Mouse (Mus musculus) hindbrain, postnatal 0 days (tissue): ENCODE measurements around the gene Crim1. TPM values are rescaled to one million over a fixed set of nuclear protein-coding genes. Genes with fewer than 3 reads are reported as not detected.

Experiments used
- ATAC-seq: fragments of 200-750 bp; cut with Nextera tagmentation; 2 replicates; pipeline ENCODE4 v1.8.0; 2017; ENCODE audit warnings: mild to moderate bottlenecking, moderate TSS enrichment, moderate library complexity
- DNase-seq: peaks from one replicate; pipeline ENCODE4 v3.0.0-alpha.2; 2015; ENCODE audit warnings: low spot score
- H3K27ac ChIP-seq: fragments of 300-500 bp; sonication (generic); 2 replicates; pipeline ENCODE4 v1.5.1; 2014; ENCODE audit warnings: mild to moderate bottlenecking
- H3K27me3 ChIP-seq: fragments of 300-500 bp; sonication (generic); 2 replicates; pipeline ENCODE4 v1.6.1; 2014; ENCODE audit warnings: low read length, mixed read lengths; ENCODE audit not compliant: insufficient read depth
- H3K36me3 ChIP-seq: fragments of 300-500 bp; sonication (generic); 2 replicates; pipeline ENCODE4 v1.6.1; 2014; ENCODE audit warnings: low read length, mixed read lengths; ENCODE audit not compliant: insufficient read depth
- H3K4me1 ChIP-seq: fragments of 300-500 bp; sonication (generic); 2 replicates; pipeline ENCODE4 v1.6.1; 2014; ENCODE audit warnings: antibody characterized with exemption, low read length, mixed read lengths; ENCODE audit not compliant: insufficient read depth
- H3K4me2 ChIP-seq: fragments of 300-500 bp; sonication (generic); 2 replicates; pipeline ENCODE4 v1.6.1; 2014; ENCODE audit warnings: low read depth, mild to moderate bottlenecking, low read length, moderate library complexity, mixed read lengths
- H3K4me3 ChIP-seq: fragments of 300-500 bp; sonication (generic); 2 replicates; pipeline ENCODE4 v1.5.1; 2014; ENCODE audit warnings: low read length
- H3K9ac ChIP-seq: fragments of 300-500 bp; sonication (generic); replicated peaks from 2 replicates; pipeline ENCODE4 v1.6.1; 2014; ENCODE audit warnings: mild to moderate bottlenecking, low read length, moderate library complexity, mixed read lengths
- H3K9me3 ChIP-seq: fragments of 300-500 bp; sonication (generic); 2 replicates; pipeline ENCODE4 v1.6.1; 2016; ENCODE audit warnings: low read length, mixed read lengths
- CTCF ChIP-seq: IDR thresholded peaks from 2 replicates; pipeline ENCODE4 v1.5.1; 2016; ENCODE audit warnings: antibody characterized with exemption, control low read depth, low read depth
- WGBS: fragments of 180-500 bp; shearing (Covaris S2); extraction: QIAGEN DNeasy Blood & Tissue Kit; methylation state at CpG from one replicate; pipeline ENCODE4 v1.1.7; 2014; 5-methylcytosine and 5-hydroxymethylcytosine counted together
- polyA plus RNA-seq: library from polyadenylated mRNA; unstranded; fragments of >200 nt; fragmentation: Nextera tagmentation; extraction: Ambion mirVana; gene quantifications from 2 replicates; pipeline ENCODE4 v1.2.1, GENCODE M21; 2015
- total RNA-seq: library from RNA; depleted of rRNA; stranded (reverse); fragments of >200 nt; gene quantifications from 2 replicates; pipeline ENCODE4 v1.2.3, GENCODE M21; 2014

Gene Crim1
- total and polyA plus RNA-seq, 2 experiments from 2014 or later = 14.6 to 143 TPM

DNA sequence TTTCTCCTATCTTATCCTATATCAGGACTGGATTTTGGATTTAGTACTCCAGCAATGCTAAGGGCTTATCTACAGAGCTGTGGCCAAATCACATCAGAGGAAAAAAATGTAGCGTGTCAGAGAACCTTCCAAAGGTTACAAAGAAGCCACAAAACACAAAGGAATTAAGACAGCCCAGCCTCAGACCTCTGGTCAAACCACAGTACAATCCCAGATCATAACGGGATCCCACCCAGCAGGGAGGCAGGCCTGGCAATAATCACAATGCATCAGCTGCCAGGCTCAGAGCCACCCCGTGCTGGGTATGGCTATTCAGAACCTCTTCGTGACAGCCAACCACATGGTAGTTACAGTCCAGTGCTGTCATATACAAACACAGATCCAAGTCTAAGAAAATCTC is 201.7 kb downstream of the Crim1 start:
- no peak overlapping the region for H3K4me2 ChIP-seq
- no peak overlapping the region for H3K4me3 ChIP-seq
- H3K9me3 ChIP-seq = no peaks in the 10 kb centered on the region
- H3K27me3 ChIP-seq = no peaks in the 10 kb centered on the region
- ATAC-seq (peak; percentile 67), DNase-seq (peak; percentile 37)
- TF ChIP-seq CTCF = no peak
- H3K4me1 ChIP-seq = 0 out of 2 replicates have a peak, but pooled peaks cover 3% of the 10 kb centered on the region
- no peak overlapping the region for H3K27ac ChIP-seq
- no peaks in the 10 kb centered on the region for H3K36me3 ChIP-seq
- no peak overlapping the region for H3K9ac ChIP-seq
- WGBS = 33% methylated on average over 4 of the region's 4 CpGs

- Histone ChIP-seq H3K27me3 (no peaks in the 10 kb centered on the region), H3K4me2 (no peak overlapping the region), H3K9me3 (no peaks in the 10 kb centered on the region), H3K4me1 (0 out of 2 replicates have a peak, but pooled peaks cover 3% of the 10 kb centered on the region), H3K4me3 (no peak overlapping the region), H3K36me3 (no peaks in the 10 kb centered on the region), H3K9ac (no peak overlapping the region), H3K27ac (no peak overlapping the region)
- 78% methylated on average over 6 of the region's 6 CpGs for WGBS
- no peak for ATAC-seq
- TF ChIP-seq CTCF = no peak
- no peak for DNase-seq
Observed at GRCm38 (mm10) chr17:78402174-78402573, 202.1 kb downstream of the Crim1 start.

DNA sequence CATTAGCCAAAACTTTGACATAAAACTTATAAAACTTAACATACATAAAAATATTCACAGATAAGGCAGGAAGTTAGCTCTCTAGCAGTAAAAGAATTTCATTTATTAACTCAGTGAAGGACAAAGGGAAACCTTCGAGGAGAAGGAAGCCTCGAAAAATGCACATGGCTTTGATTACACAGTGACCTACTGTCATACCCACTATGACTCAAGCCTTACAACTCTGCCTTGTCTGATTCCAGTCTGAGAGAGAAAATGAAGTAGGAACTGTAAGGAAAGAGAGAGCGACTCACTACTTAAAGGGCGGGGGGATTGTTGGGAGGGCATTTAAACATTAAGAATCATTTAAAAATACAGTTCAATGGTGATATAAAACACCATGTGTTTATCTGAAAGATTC is 203.2 kb downstream of the Crim1 start:
- Histone ChIP-seq H3K27me3 (no peaks in the 10 kb centered on the region), H3K4me2 (no peak overlapping the region), H3K27ac (no peak overlapping the region), H3K9ac (no peak overlapping the region), H3K9me3 (no peaks in the 10 kb centered on the region), H3K4me3 (no peak overlapping the region), H3K4me1 (0 out of 2 replicates have a peak, but pooled peaks cover 3% of the 10 kb centered on the region), H3K36me3 (no peaks in the 10 kb centered on the region)
- 88% methylated on average over 4 of the region's 4 CpGs for WGBS
- DNase-seq = no peak
- no peak for TF ChIP-seq CTCF
- no peak for ATAC-seq

DNA sequence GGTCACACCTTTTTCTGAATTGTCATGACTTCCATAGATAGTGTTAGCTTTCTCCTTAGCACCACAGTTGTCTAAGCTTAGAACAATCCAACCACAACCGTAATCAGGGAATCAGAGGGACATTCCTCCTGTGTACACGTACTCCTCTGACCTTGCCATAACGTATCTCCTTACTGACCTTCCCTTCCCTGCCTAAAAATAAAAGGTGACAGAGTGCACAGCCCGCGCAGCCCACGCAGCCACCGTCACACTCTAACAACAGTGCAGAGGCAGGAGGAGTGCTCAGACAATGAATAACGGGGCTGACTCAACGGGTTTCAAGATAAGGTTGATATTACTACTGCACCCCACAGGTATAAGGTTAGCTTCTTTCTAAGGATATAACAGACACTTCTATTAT is 203.8 kb downstream of the Crim1 start:
- Histone ChIP-seq H3K9ac (no peak overlapping the region), H3K4me2 (no peak overlapping the region), H3K36me3 (no peaks in the 10 kb centered on the region), H3K4me1 (0 out of 2 replicates have a peak, but pooled peaks cover 3% of the 10 kb centered on the region), H3K4me3 (no peak overlapping the region), H3K9me3 (no peaks in the 10 kb centered on the region), H3K27ac (no peak overlapping the region), H3K27me3 (no peaks in the 10 kb centered on the region)
- ATAC-seq = no peak
- WGBS = 92% methylated on average over 9 of the region's 9 CpGs
- no peak for DNase-seq
- TF ChIP-seq CTCF = no peak

DNA sequence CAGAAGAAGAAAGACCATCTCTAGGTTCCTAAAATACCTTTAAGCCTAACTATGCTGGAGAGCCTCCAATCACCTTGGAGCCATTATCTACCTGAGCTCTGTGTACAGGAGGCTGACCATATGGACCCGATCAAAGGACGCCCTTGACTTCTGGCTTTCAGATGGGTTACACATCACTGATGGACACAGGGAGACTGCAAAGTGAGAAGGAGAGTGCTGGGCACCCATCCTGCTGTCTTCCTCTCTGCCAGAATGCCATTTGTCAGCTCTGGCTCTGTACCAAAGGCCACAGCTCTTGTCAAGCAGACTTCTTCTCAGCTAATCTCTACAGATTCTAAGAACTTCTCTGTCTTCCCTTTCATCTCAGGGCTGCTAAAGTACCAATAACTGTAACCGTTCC is 205.3 kb downstream of the Crim1 start:
- H3K9me3 ChIP-seq = no peaks in the 10 kb centered on the region
- ATAC-seq = no peak
- no peaks in the 10 kb centered on the region for H3K36me3 ChIP-seq
- H3K4me3 ChIP-seq = no peak overlapping the region
- no peak overlapping the region for H3K27ac ChIP-seq
- H3K4me2 ChIP-seq = no peak overlapping the region
- H3K9ac ChIP-seq = no peak overlapping the region
- DNase-seq = peak; percentile 27
- 60% methylated on average over 3 of the region's 3 CpGs for WGBS
- H3K27me3 ChIP-seq = no peaks in the 10 kb centered on the region
- 0 out of 2 replicates have a peak, but pooled peaks cover 3% of the 10 kb centered on the region for H3K4me1 ChIP-seq
- TF ChIP-seq CTCF = no peak

DNA sequence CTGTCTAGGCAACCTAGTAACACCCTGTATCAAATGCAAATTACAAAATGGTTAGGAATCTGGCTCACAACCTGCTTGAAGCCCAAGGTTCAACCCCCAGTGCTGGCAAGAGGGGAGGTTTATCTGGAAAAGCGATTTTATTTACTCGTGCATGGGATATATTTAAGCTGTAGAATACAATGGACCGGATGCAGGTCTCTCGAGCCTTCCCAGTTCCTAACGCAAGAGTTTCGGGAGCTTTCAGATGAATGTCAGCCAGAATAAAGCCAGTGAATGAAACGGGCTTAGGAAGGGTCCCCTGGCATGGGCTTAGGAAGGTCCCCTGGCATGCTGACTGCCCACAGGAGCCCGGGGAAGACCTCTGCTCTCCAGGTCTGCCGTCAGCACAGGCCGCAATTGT is 206.8 kb downstream of the Crim1 start:
- Histone ChIP-seq H3K4me3 (no peak overlapping the region), H3K9ac (no peak overlapping the region), H3K27ac (no peak overlapping the region), H3K4me1 (0 out of 2 replicates have a peak, but pooled peaks cover 3% of the 10 kb centered on the region), H3K36me3 (no peaks in the 10 kb centered on the region), H3K27me3 (no peaks in the 10 kb centered on the region), H3K4me2 (no peak overlapping the region), H3K9me3 (no peaks in the 10 kb centered on the region)
- DNase-seq (no peak), ATAC-seq (no peak)
- 80% methylated on average over 10 of the region's 10 CpGs for WGBS
- no peak for TF ChIP-seq CTCF

GRCm38 (mm10) chr17:78407581-78407980 is 207.5 kb downstream of the Crim1 start:
- Histone ChIP-seq H3K9me3 (no peaks in the 10 kb centered on the region), H3K36me3 (no peaks in the 10 kb centered on the region), H3K4me2 (no peak overlapping the region), H3K27me3 (no peaks in the 10 kb centered on the region), H3K27ac (no peak overlapping the region), H3K4me1 (0 out of 2 replicates have a peak, but pooled peaks cover 3% of the 10 kb centered on the region), H3K9ac (no peak overlapping the region), H3K4me3 (no peak overlapping the region)
- no peak for TF ChIP-seq CTCF
- ATAC-seq (no peak), DNase-seq (no peak)
- WGBS = 74% methylated on average over 4 of the region's 4 CpGs
